8 mouse cellular contexts compared by ENCODE assay signal in the genomic region with DNA sequence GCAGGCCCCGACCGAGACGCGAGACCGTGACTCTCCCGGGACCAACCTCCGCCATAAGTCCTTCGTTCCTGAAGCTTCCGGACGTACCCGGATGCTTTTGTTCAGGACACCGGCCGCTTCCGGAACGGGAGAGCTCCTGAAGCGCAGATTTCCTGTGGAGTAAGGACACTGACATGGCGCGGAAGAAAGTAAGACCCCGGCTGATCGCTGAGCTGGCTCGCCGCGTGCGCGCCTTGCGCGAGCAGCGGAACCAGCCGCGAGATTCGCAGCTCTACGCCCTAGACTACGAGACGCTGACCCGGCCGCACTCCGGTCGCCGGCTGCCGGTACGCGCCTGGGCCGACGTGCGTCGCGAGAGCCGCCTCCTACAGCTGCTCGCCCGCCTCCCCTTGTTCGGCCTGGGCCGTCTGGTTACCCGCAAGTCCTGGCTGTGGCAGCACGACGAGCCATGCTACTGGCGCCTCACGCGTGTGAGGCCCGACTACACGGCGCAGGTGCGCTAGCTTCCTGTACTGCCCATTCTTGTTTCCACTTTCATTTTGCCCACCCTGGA. TPM values are rescaled to one million over a fixed set of nuclear protein-coding genes. Genes with fewer than 3 reads are reported as not detected.
DNase-seq lines count a peak whose midpoint lies in the region; ATAC-seq and TF ChIP-seq lines count a peak whose summit lies in the region.

TSS of gene Eme2 (minus strand) at position 93 of the 553 bp plus-strand sequence.
TSS of gene Mrps34 (plus strand) at position 122 of the 553 bp plus-strand sequence.

- no peaks in the 10 kb centered on the region for H3K27me3 ChIP-seq in cerebellum, adult 2 months (ENCODE audit: control insufficient read depth, insufficient read depth, low read length)
- no peaks in the 10 kb centered on the region for H3K27me3 ChIP-seq in lung, embryonic 16.5 days (ENCODE audit: control insufficient read depth, insufficient read depth, low read depth, low read length)

- H3K4me1 ChIP-seq in cerebellum, adult 2 months (ENCODE audit: control insufficient read depth, insufficient read depth, low read length): peaks cover 60% of the 10 kb centered on the region
- H3K4me1 ChIP-seq in lung, embryonic 16.5 days (replicated peaks; ENCODE audit: control insufficient read depth, insufficient read depth, low read length): peaks cover 21% of the 10 kb centered on the region

- H3K27ac ChIP-seq in cerebellum, adult 2 months (ENCODE audit: insufficient read depth, low read length): peak within 1 kb of the TSS; percentile 67
- H3K27ac ChIP-seq in lung, embryonic 16.5 days (ENCODE audit: low read length): peak within 1 kb of the TSS; percentile 86

- ATAC-seq in lung, embryonic 16.5 days (ENCODE audit: low read depth): peak; percentile 61

- H3K4me3 ChIP-seq in cerebellum, adult 2 months (replicated peaks; ENCODE audit: insufficient read depth, low read depth, low read length): peak within 1 kb of the TSS; percentile 87
- peak within 1 kb of the TSS; percentile 61 for H3K4me3 ChIP-seq in lung, embryonic 16.5 days (ENCODE audit: low read length)

- peaks cover 39% of the 10 kb centered on the region for H3K36me3 ChIP-seq in lung, embryonic 16.5 days (ENCODE audit: control insufficient read depth, insufficient read depth, low read length)

- peak; percentile 69; the same call in 1 of the 2 replicates for TF ChIP-seq POLR2A in cerebellum, adult 2 months (IDR thresholded peaks at IDR 0.05; ENCODE audit: borderline replicate concordance, insufficient read depth, low read length)

- TF ChIP-seq CTCF in cerebellum, adult 2 months (IDR thresholded peaks at IDR 0.05; ENCODE audit: borderline replicate concordance, insufficient read depth, low read depth, low read length): no peak

- no peaks in the 10 kb centered on the region for H3K9me3 ChIP-seq in lung, embryonic 16.5 days (ENCODE audit: control insufficient read depth, low read length)

- peak; percentile 93 for DNase-seq in MN1 (ENCODE audit: low spot score)
- DNase-seq in cerebellum, adult 2 months: peak; percentile 87 to 89
- DNase-seq in forelimb bud, embryonic 11.5 days (ENCODE audit: low read depth, low spot score): peak; percentile 87
- DNase-seq in heart, postnatal 4 days: peak; percentile 86
- peak in 1 of 2 experiments; percentile 78 for DNase-seq in layer of hippocampus, adult 8-10 months (ENCODE audit: low spot score in 2 of 2)
- peak; percentile 62 for DNase-seq in ovary, adult 18-20 months (ENCODE audit: low spot score)
- peak; percentile 82 for DNase-seq in thymus, postnatal 0 days (ENCODE audit: low spot score)

- H3K4me2 ChIP-seq in lung, embryonic 16.5 days (ENCODE audit: low read depth, low read length): peak within 1 kb of the TSS; percentile 97

- peak within 1 kb of the TSS; percentile 96 for H3K9ac ChIP-seq in lung, embryonic 16.5 days (ENCODE audit: low read length)

- WGBS in cerebellum, adult 2 months: under 1% methylated on average over 62 of the region's 62 CpGs
- WGBS in lung, embryonic 16.5 days: under 1% methylated on average over 61 of the region's 62 CpGs

RNA-seq across cellular contexts. Expression of gene Eme2, which starts in this region (rescaled TPM):
- 57.3 and 62.7 TPM in 2 replicates for polyA plus RNA-seq in cerebellum, adult 2 months (2012; rRNA removed)
- total RNA-seq in heart, postnatal 4 days (2021): 10 to 100 TPM; 24.8 to 27.1 TPM
- total RNA-seq in layer of hippocampus, adult 8-10 months (2022): 10 to 100 TPM; 54.6 to 64.3 (median 62.0) TPM
- 28.4 and 29.1 TPM in 2 replicates for polyA plus RNA-seq in lung, embryonic 16.5 days (2015; fragmentation: Nextera tagmentation; extraction: Ambion mirVana)
- polyA plus RNA-seq in thymus, postnatal 0 days (2015; fragmentation: Nextera tagmentation; extraction: Ambion mirVana): 19.9 and 24.9 TPM in 2 replicates

RNA-seq across cellular contexts. Expression of gene Mrps34, which starts in this region (rescaled TPM):
- 147 and 149 TPM in 2 replicates for polyA plus RNA-seq in cerebellum, adult 2 months (2012; rRNA removed)
- 10 to 100 TPM; 93.6 to 97.0 TPM for total RNA-seq in heart, postnatal 4 days (2021)
- total RNA-seq in layer of hippocampus, adult 8-10 months (2022): 10 to 100 TPM; 63.3 to 78.7 (median 73.4) TPM
- polyA plus RNA-seq in lung, embryonic 16.5 days (2015; fragmentation: Nextera tagmentation; extraction: Ambion mirVana): 82.8 and 89.0 TPM in 2 replicates
- polyA plus RNA-seq in thymus, postnatal 0 days (2015; fragmentation: Nextera tagmentation; extraction: Ambion mirVana): 128 and 136 TPM in 2 replicates
